Mouse (Mus musculus) hindbrain, embryonic 15.5 days (tissue): ENCODE results near the gene Fastkd3. TPM values are rescaled to one million over a fixed set of nuclear protein-coding genes. Genes with fewer than 3 reads are reported as not detected.

ENCODE experiments used
- ATAC-seq: fragments of 200-750 bp; cut with Nextera tagmentation; 2 replicates; pipeline ENCODE4 v1.8.0; 2017; ENCODE audit warnings: low read depth, moderate number of reproducible peaks, moderate TSS enrichment; ENCODE audit not compliant: low FRiP score
- H3K27ac ChIP-seq: fragments of 300-500 bp; sonication (generic); replicated peaks from 2 replicates; pipeline ENCODE4 v1.5.1; 2015; ENCODE audit warnings: mild to moderate bottlenecking, inconsistent platforms
- H3K27me3 ChIP-seq: fragments of 300-500 bp; sonication (generic); 2 replicates; pipeline ENCODE4 v1.6.1; 2015; ENCODE audit warnings: control low read depth, inconsistent platforms
- H3K36me3 ChIP-seq: fragments of 300-500 bp; sonication (generic); 2 replicates; pipeline ENCODE4 v1.6.1; 2015; ENCODE audit warnings: control low read depth, inconsistent platforms
- H3K4me1 ChIP-seq: fragments of 300-500 bp; sonication (generic); replicated peaks from 2 replicates; pipeline ENCODE4 v1.6.1; 2015; ENCODE audit warnings: control low read depth, inconsistent platforms
- H3K4me2 ChIP-seq: fragments of 300-500 bp; sonication (generic); 2 replicates; pipeline ENCODE4 v1.6.1; 2015; ENCODE audit warnings: moderate library complexity, mild to moderate bottlenecking, inconsistent platforms
- H3K4me3 ChIP-seq: fragments of 300-500 bp; sonication (generic); 2 replicates; pipeline ENCODE4 v1.5.1; 2015; ENCODE audit warnings: mild to moderate bottlenecking, inconsistent platforms
- H3K9ac ChIP-seq: fragments of 300-500 bp; sonication (generic); 2 replicates; pipeline ENCODE4 v1.6.1; 2015; ENCODE audit warnings: inconsistent platforms
- H3K9me3 ChIP-seq: fragments of 300-500 bp; sonication (generic); 2 replicates; pipeline ENCODE4 v1.6.1; 2016; ENCODE audit warnings: control low read depth, inconsistent platforms
- WGBS: fragments of 180-500 bp; shearing (Covaris S2); methylation state at CpG from one replicate; pipeline ENCODE4 v1.1.7; 2015; 5-methylcytosine and 5-hydroxymethylcytosine counted together
- polyA plus RNA-seq: library from polyadenylated mRNA; unstranded; fragments of >200 nt; fragmentation: Nextera tagmentation; extraction: Ambion mirVana; gene quantifications from 2 replicates; pipeline ENCODE4 v1.2.1, GENCODE M21; 2015

Gene Fastkd3
- polyA plus RNA-seq, 1 experiment from 2014 or later = 23.0 TPM

GRCm38 (mm10) chr13:68627041-68627440 is 45.0 kb downstream of the Fastkd3 start:
- 68% methylated on average over 3 of the region's 3 CpGs for WGBS
- H3K9ac ChIP-seq = no peak overlapping the region
- no peaks in the 10 kb centered on the region for H3K27me3 ChIP-seq
- no peaks in the 10 kb centered on the region for H3K4me1 ChIP-seq
- ATAC-seq = no peak
- H3K27ac ChIP-seq = no peak overlapping the region
- no peaks in the 10 kb centered on the region for H3K9me3 ChIP-seq
- H3K4me2 ChIP-seq = no peak overlapping the region
- H3K4me3 ChIP-seq = no peak overlapping the region
- no peaks in the 10 kb centered on the region for H3K36me3 ChIP-seq

Other genes starting within 250 kb of the Fastkd3 start
- gene Mtrr, start 85 bp upstream of the Fastkd3 start, polyA plus RNA-seq = 13.2 and 13.8 TPM in 2 replicates
- gene 1700001L19Rik, start 15.2 kb downstream of the Fastkd3 start, polyA plus RNA-seq = 8.1 and 8.7 TPM in 2 replicates